Mouse (Mus musculus) telencephalon, adult 2 months (tissue): ENCODE data around the gene Ano10.

Source experiments
- DNase-seq: peaks from one replicate; pipeline ENCODE4 v3.0.0-alpha.2; 2011; ENCODE audit warnings: low read depth, low spot score

Ano10 gene

GRCm38 (mm10) chr9:122127271-122127785, 166.9 kb downstream of the Ano10 start:
- DNase-seq = no peak

- DNase-seq = no peak
Measured at GRCm38 (mm10) chr9:122126790-122127189, 167.4 kb downstream of the Ano10 start.
